Mouse (Mus musculus) thymus, postnatal 0 days (tissue): ENCODE results near the gene Ube2z. TPM values are rescaled to one million over a fixed set of nuclear protein-coding genes. Genes with fewer than 3 reads are reported as not detected.
A peak's percentile ranks its signal among the peaks of the same experiment; 100 is the strongest.

Experiments
- DNase-seq: peaks from one replicate; pipeline ENCODE4 v3.0.0-alpha.2; 2015; ENCODE audit warnings: low spot score
- polyA plus RNA-seq: library from polyadenylated mRNA; unstranded; fragments of >200 nt; fragmentation: Nextera tagmentation; extraction: Ambion mirVana; gene quantifications from 2 replicates; pipeline ENCODE4 v1.2.1, GENCODE M21; 2015

Ube2z gene
- polyA plus RNA-seq, 1 experiment from 2014 or later: 28.4 TPM

DNA sequence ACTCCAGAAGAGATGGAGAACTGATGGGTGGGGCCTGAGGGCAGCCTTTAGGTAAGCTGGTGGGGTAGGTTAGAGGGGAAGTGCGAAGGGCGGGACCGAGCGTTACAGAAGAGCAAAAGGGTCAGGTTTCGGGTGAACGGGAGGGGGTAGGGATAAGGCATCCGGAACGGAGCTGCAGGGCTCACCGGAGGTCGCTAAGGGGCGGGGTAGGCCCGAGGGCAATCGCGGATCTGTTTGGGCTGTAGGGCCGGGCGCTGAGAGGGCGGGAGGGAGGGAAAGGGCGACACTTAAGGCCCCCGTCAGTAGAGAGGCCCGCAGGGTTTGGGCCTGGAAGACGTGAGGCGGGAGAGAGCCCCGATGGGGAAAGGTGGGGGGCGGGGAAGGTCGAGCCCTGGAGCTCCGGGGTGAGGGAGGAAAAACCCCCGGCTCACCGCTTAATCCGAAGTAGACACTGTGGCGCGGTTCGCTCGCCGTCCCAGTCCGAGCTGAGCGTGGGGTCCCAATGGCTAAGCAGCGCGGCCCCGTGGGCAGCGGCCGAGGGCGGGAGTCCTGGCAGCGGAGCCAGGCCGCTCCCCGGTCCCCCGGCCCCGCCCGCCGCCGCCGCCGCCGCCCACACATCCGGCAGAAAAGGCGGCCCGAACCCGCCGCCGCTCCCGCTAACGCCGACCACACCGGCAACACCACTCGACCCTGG is 520 bp downstream of the Ube2z start:
- peak; percentile 51 for DNase-seq

DNA sequence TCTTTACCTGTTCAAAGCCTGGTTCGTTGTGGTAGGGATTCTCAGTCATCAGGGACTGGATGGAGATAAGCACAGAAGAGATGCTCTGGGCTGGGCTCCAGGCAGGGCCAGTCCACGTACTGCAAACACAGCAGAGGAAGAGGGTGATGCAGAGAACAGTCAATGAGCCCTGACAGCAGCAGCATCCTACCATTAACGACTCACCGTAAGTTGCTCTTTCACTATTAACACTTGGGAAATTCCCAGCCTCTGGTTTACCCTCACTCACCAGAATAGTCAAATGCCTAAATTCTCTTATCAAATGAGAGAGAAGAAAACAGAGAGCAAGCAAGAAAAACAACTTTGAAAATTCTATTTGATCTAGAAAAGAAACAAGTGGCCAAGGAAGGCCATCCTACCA is 6.9 kb downstream of the Ube2z start:
- no peak for DNase-seq

DNA sequence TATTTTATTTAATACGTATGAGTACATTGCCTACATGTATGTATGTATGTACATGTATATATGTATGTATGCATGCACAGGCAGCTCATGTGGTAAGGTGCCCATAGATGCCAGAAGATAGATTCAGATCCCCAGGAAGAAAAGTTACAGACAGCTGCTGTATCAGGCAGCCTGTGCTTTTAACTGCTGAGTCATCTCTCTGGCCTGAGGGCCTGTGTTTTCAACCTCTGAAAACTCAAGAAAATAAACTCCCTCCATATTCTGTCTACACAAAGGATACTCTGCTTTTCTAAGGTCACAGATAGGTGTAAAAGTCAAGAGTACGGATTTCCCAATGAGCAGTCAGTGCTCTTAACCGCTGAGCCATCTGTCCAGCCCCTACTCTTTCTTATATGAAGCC is 14.3 kb downstream of the Ube2z start:
- DNase-seq: no peak

DNA sequence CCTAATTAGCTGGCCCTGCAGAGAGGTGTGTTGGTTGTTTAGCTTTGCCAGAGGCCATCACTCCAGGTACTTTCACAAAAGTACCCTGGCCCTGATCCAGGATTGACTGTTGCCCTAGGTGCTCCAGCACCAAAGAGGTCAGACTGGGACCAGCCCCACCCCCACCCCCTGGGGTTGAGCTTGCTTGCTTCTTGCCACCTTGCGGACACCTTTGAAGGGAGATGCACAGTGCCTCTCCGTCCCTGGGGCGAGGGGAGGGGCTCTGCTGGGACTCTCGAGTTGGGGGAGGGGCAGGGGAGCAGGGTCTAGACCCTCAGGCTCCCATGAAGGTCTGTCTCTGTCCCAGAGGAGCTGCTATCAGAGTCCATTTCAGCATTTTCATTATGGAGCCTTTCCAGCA is 15.2 kb downstream of the Ube2z start:
- no peak for DNase-seq

DNA sequence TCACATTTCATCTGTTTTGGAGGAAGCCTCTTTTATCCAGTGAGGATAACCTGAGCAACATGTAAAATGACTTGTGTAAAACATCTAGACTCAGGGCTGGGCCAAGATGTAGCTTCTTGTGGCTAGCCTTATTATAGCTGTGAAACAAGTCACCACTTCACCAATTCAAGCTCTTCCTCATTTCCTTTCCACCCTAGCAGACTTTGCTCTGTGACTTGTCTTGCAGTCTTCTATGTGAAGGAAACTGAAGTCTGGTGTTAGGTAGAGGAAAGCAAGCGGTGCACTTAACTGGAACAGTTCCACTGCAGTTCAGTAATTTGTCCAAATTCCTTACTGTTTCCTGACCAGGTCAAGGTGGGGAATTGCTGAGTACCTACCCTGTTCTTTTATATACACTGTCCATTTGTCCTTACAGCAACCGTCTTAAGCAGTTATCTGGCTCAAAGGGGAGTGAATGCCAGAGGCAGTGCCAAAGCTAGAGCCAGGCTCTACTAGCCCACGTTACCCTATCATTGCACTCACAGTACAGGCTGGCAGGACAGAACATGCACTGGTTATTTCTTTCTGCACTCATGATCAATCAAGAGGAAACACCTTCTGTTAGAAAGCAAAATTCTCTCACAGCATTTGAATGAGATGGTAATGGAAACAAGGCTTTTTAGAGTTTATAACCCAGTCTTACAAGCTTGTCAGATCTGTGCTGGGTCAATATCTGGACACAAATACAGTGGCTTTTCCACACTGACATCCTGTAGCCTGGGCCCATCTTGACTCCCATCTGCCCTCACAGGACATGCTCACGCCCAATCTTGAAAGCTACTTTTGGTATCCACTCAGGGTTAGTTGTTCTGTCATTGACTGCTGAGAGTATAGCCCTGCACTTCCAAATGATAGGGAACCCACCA is 17.5 kb downstream of the Ube2z start:
- no peak for DNase-seq

DNA sequence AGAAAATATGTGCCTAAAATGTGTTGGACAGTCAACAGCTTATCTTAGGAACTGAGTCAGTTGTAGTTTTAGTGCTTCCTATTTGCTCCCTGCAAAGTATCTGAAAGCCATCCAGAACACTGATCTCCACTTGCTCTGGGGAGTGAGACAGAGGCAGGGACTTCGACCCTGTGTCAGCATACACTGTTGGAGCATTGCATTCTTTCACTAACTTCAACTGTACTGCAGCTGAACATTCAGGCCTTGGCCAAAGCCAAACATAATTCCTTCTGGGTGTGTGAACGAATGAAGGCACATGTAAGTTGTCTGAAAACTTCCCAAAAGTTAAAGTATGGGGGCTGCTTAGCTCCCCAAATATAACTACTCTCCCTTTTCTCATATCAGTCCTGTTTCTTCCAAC is 18.4 kb downstream of the Ube2z start:
- DNase-seq: no peak

DNA sequence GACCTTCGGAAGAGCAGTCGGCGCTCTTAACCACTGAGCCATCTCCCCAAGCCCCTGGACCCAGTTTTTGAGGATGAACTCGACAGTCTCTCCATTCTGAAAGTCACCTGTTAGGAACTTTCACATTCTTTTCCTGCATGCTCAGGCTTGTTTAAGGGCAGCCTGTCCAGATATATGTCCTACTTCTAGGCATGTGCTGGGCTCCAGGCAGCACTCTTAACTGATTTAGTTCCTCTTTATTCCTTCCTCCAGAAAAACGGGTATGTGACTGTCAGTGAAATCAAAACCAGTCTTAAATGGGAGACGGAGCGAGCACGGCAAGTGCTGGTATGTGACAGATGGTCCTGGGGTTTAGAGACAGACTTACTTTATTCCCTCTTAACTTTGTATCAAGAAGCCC is 19.2 kb downstream of the Ube2z start:
- no peak for DNase-seq

DNA sequence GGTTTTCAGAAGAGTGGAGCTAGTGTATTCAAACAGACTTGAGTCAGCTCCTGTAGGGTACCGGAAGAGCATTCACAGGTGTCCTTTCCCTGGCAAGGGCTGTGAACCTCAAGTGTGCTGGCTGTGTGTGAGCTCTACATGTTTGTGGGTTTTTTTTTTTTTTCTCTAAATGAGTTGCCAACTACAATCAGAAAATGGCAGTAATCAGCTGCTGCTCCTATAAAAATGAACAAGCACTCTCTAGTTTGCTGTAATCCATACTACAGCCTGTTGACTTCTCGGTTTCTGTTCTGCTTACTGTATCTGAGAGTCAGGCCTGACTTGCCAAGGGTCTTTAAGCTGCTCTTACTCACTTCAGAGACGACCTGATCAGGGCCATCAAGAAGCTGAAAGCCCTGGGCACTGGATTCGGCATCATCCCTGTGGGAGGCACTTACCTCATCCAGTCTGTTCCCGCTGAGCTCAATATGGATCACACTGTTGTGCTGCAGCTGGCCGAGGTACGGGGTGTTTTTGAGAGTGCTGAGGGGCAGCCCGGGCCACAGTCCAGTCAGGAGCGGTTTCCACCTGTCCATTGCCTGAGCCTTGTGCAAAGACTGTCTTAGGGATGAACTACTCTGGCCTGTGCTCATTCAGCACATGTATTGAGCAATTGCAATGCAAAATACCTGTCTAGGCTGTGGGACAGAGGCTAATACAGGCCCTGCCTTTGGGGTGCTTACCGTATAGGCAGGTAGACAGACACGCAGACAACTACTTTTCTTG is 20.2 kb downstream of the Ube2z start:
- no peak for DNase-seq

DNA sequence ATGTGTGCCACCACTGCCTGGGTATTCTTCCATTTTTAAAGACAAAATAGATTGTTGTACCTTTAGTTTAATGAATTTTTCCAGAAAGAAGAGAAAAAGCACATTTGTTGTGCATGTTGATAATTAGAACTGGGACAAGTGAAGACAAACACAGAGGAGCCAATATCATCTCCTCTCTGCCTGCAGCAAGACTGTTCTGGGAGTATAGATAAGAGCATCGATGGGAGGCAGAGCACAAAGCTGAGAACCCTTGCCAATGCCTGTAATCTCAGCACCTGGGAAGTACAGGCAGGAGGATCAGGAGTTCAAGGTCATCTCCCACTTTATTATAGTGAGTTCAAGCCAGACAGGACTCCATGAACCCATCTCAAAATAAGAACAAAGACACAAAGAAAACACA is 26.6 kb downstream of the Ube2z start:
- DNase-seq: no peak

DNA sequence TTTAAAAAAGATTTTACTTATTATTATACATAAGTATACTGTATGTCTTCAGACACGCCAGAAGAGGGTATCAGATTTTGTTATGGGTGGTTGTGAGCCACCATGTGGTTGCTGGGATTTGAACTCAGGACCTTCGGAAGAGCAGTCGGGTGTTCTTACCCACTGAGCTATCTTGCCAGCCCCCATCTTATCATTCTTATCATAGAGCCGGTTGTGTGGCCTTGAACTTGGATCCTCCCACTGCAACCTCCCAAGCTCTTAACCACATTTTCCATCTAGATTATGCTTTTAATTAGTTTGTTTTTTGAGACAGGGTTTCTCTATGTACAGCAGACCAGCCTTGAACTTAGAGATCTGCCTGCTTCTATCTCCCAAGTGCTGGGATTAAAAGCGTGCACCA is 27.7 kb downstream of the Ube2z start:
- DNase-seq: no peak

DNA sequence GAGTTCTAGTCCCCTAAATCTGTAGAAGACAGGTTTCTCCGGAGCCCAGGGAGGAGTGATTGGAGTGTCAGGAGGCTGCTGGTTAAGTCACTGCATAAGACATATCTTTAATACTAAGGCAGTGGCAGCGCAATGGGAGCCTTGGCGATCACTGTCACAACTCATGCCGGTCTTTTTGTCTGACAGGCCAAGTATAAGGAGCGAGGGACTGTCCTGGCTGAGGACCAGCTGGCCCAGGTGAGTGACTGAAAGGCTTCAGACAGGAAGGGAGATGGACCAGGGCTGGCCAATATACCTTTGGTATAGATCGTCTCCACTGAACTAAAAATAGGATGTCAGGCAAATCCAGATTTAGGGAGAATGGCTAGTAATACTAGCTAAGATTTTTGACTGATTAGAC is 30.1 kb downstream of the Ube2z start:
- DNase-seq: no peak

DNA sequence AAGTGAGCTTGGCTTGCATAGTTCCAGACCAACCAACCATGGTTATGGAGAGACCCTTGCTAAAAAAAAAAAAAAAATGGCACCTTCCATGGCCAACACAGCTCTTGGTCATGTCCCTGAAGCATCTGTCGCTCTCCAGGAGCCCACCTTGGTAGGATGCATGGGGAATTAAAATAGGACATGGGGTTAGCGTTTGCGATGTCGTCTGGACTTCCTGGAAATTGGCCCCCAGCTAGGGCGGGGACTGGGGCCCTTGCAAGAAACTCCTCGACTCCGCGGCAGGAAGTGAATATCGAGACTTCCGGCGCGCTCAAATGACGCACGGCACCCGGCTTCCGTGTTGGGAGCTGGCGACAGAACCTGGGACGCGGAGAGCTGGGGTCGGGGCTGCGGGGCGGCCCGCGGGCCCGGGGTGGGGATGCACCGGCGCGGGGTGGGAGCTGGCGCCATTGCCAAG is 30.6 kb downstream of the Ube2z start, which contains the start of gene Snf8:
TSS of gene Snf8 (plus strand) at position 290 of the 457 bp plus-strand sequence.
- peak; percentile 94 for DNase-seq

DNA sequence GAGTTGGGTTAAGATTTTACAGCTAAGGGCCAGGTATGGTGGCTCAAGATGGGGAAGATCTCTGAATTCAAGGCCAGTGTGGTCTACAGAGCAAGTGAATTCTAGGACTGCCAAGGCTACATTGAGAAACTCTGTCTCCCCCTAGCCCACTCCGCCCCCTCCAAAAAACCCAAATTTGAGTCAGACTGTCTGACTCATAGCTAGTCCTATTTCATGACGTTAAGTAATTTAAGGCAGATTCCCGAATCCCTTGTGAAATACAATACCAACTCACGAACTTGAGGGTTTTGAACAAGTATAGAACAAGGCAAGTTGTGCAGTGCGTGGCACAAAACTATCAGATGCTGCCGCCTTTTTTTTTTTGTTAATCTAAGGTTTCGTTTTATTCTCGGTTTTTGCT is 31.1 kb downstream of the Ube2z start:
- DNase-seq: no peak

DNA sequence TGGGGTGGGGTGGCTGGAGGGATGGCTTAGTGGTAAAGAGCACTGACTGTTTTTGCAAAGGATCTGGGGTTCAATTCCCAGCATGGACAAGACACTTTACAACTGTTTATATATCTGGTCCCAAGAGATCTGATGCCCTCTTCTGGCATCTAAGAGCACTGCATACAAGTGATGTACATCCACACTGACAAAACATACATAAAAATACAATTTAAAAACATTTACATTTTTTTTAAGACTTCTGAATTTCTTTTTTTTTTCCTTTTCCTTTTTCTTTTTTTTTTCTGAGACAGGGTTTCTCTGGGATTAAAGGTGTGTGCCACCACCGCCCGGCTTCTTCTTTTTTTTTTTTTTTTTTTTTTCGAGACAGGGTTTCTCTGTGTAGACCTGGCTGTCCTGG is 31.9 kb downstream of the Ube2z start:
- DNase-seq: no peak

DNA sequence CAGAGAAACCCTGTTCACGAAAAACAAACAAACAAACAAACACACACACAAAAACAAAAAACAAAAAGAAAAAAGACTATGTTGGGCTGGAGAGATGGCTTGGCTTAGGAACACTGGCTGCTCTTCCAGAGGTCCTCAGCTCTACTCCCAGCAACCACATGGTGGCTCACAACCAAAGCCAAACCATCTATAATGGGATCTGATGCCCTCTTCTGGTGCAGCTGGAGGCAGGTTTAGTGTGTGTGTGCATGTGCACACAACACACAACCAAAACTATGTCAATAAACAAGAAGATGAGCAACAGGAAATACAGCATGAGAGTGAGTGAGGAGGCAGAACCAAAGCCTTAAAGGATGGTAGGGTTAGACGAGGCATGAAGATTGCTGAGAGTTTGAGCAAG is 33.5 kb downstream of the Ube2z start:
- DNase-seq: no peak

DNA sequence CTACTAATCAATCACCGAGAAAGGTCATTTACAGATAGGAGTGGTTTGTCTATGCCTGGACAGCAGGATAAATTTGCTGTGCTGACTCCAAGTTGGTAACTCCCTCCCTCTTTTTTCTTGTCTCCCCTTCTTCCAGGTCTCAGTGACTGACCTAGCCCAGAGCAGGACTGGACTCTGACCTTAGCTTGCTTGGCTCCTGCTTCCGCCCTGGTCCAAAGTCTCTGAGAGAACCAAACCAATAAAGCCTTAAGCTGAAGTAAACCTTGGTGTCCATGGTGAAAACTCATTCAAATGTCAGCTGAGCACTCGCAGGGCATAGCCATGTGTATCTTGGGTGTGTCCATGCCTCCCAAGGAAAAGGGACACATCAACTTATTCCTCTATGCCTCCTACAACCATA is 34.6 kb downstream of the Ube2z start:
- DNase-seq: no peak

DNA sequence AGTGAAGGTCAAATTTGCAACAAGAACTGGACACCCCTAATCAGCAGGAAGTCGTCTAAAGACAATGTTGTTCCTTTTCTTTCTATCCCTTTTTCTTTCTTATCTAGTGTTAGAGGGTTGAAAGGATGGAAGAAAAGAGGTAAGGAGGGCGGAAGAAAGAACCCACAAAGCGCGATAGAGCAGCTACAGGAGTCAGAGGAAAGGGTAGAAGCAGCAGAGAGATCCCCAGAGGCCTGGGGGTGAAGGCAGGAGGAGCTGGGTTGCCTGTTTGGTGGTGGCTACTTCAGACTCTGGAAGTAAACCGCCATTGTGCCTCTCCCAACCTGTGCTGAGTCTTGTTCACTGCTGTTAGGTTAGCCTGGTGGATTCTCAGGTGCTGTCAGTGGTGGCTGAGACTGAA is 37.1 kb downstream of the Ube2z start:
- DNase-seq: no peak

DNA sequence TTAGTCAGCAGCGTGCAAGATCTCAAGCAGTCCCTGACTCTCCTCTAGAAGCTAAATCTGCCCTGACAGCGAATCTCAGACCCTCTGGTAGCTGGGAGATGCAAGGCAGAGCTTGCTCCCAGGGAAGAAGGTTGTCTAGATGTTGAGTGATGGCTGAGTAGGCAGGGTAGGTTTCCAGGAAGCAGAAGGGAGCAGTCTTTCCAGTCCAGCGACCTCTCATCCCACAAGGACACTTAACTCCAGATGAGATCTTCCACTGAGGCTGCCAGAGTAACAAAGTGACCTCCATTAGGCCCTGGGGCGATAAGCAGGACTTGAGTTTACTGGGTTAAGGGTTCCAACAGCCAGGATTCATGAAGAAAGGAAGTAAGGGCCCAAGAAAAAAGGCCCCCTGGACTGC is 44.6 kb downstream of the Ube2z start:
- no peak for DNase-seq

DNA sequence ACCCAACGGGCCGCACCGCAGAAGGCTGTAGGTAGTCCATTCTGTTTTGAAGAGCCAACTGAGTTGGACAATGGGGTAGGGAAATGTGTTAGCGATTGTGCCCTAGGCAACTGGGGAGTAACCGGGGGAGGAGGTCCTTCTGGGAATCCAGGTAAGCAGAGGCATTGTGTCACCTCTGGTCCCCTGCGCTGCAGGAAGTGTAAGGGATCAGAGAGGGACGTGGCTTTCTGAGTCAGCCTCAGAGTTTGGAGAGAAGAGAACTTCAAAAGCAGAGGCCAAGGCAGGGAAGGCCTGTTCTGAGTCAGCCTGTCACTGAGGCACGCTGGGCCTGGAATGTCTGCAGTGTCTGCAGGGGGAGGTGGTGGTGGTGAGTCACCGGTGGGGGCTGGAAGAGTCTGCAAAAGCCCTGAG is 47.2 kb downstream of the Ube2z start:
- DNase-seq: no peak

DNA sequence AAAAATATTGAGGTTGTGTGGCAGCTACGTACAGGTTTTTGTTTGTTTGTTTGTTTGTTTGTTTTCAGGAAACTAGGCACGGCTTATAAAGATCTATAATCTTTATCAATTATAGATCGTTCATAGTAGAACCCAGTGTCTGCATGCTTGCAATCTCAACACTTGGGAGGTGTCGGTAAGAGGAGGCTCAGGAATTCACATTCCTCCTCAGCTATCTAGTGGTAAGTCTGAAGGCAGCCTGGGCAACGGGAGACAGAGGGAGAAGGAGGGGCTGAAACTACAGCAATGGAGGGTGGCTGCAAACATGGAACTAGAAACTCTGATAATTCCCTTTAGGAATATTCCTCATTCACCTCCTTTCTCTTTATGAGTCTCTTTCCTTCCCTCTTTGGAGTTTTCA is 49.8 kb downstream of the Ube2z start:
- DNase-seq: no peak

DNA sequence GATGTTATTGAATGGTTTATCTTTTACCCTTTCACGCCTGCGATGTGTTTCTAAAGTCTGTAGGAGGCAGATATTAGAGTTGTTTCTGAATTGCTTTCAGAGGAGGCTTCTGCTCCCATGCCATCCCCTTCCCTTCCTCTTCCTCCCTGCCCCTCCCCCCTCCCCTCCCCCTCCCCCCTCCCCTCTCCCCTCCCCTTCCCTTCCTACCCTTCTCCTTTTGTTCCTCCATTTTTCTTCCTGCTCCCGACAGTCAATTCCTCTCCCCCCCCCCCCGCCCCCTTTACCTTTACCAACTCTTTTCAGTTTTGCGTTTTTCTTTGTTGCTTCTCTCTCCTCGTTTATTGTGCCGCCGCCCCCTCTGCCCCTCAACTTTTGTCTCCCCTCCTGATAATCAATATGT is 53.2 kb downstream of the Ube2z start:
- no peak for DNase-seq

DNA sequence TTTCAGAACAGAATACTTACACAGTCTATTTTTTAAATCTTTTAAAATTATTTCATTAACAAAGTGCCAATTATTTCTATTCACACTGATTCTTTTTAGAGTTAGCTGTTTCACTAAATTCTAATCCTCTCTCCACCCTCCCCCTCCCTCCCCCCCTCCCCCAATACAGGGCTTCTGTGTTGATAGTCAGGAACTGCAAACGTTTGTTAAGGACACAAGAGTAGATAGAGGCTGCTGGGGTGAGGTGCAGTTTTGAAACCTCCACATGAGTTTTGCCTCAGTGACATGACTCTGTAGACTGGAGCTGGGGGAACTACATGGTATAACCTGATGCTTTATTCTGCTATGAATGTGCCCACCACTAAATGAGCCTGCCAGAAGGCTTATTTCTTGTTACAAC is 56.4 kb downstream of the Ube2z start:
- DNase-seq: peak; percentile 15
